Mouse (Mus musculus) C2C12 (cell line): ENCODE data around the gene Klf16. TPM values are rescaled to one million over a fixed set of nuclear protein-coding genes. Genes with fewer than 3 reads are reported as not detected.

Experiments
- H3K27me3 ChIP-seq: one replicate; pipeline ENCODE4 v1.6.1; 2011; ENCODE audit not compliant: control insufficient read depth, insufficient read depth, insufficient read length
- H3K36me3 ChIP-seq: one replicate; pipeline ENCODE4 v1.6.1; 2011; ENCODE audit not compliant: control insufficient read depth, insufficient read depth
- H3K4me3 ChIP-seq: one replicate; pipeline ENCODE4 v1.5.1; 2011; ENCODE audit warnings: mild to moderate bottlenecking, control low read depth; ENCODE audit not compliant: poor library complexity, insufficient read depth, severe bottlenecking
- H3K79me2 ChIP-seq: one replicate; pipeline ENCODE4 v1.6.1; 2011; ENCODE audit not compliant: control insufficient read depth, insufficient read depth
- H3K79me3 ChIP-seq: one replicate; pipeline ENCODE4 v1.6.1; 2011; ENCODE audit warnings: low read depth, control low read depth
- H3ac ChIP-seq: one replicate; pipeline ENCODE3; 2011; ENCODE audit warnings: low read depth; ENCODE audit not compliant: control insufficient read depth, insufficient read length
- CEBPB ChIP-seq: IDR thresholded peaks from one replicate; pipeline ENCODE4 v1.6.1; 2011; ENCODE audit warnings: low read depth, mild to moderate bottlenecking, control low read depth, moderate library complexity
- CTCF ChIP-seq: IDR thresholded peaks from one replicate; pipeline ENCODE4 v1.5.1; 2011; ENCODE audit not compliant: control insufficient read depth, insufficient read depth, insufficient read length
- FOSL1 ChIP-seq: IDR thresholded peaks from one replicate; pipeline ENCODE4 v1.8.0; 2011; ENCODE audit warnings: mild to moderate bottlenecking, low read length; ENCODE audit not compliant: poor library complexity, insufficient read depth, severe bottlenecking
- MAX ChIP-seq: IDR thresholded peaks from one replicate; pipeline ENCODE4 v1.6.1; 2011; ENCODE audit warnings: mild to moderate bottlenecking, control low read depth
- MYOD1 ChIP-seq: IDR thresholded peaks from one replicate; pipeline ENCODE4 v1.6.1; 2011; ENCODE audit warnings: low read depth; ENCODE audit not compliant: control insufficient read depth, insufficient read length
- MYOG ChIP-seq: IDR thresholded peaks from one replicate; pipeline ENCODE4 v1.6.1; 2011; ENCODE audit not compliant: control insufficient read depth, insufficient read length; ENCODE audit errors: extremely low read depth
- USF1 ChIP-seq: IDR thresholded peaks from one replicate; pipeline ENCODE4 v1.6.1; 2011; ENCODE audit warnings: low read depth, mild to moderate bottlenecking, control low read depth, moderate library complexity
- polyA plus RNA-seq: library from polyadenylated mRNA; unstranded; fragments of >200 nt; fragmentation: generic; extraction: Trizol; gene quantifications from one replicate; pipeline ENCODE4 v1.2.1, GENCODE M21; 2012; ENCODE audit warnings: missing spikeins

The Klf16 gene
- polyA plus RNA-seq, 1 experiment: 21.0 TPM

GRCm38 (mm10) chr10:80553575-80553974, 23.5 kb downstream of the Klf16 start:
- peaks cover 56% of the 10 kb centered on the region for H3K79me3 ChIP-seq
- TF ChIP-seq CEBPB: no peak
- no peak for TF ChIP-seq MYOD1
- no peak for TF ChIP-seq USF1
- TF ChIP-seq MAX: no peak
- TF ChIP-seq MYOG: no peak
- no peak for TF ChIP-seq CTCF
- TF ChIP-seq FOSL1: no peak
- no peak overlapping the region for H3ac ChIP-seq
- no peak overlapping the region for H3K4me3 ChIP-seq
- no peaks in the 10 kb centered on the region for H3K36me3 ChIP-seq
- H3K79me2 ChIP-seq: peaks cover 79% of the 10 kb centered on the region
- no peaks in the 10 kb centered on the region for H3K27me3 ChIP-seq

GRCm38 (mm10) chr10:80552364-80552763, 24.8 kb downstream of the Klf16 start:
- H3K36me3 ChIP-seq: peaks cover 7% of the 10 kb centered on the region
- H3K27me3 ChIP-seq: no peaks in the 10 kb centered on the region
- H3ac ChIP-seq: no peak overlapping the region
- peaks cover 67% of the 10 kb centered on the region for H3K79me2 ChIP-seq
- no peak overlapping the region for H3K4me3 ChIP-seq
- H3K79me3 ChIP-seq: peaks cover 45% of the 10 kb centered on the region
- no peak for TF ChIP-seq CTCF
- no peak for TF ChIP-seq FOSL1

- no peaks in the 10 kb centered on the region for H3K27me3 ChIP-seq
- H3K4me3 ChIP-seq: no peak overlapping the region
- no peak overlapping the region for H3ac ChIP-seq
- peaks cover 20% of the 10 kb centered on the region for H3K79me3 ChIP-seq
- TF ChIP-seq CEBPB (no peak), MYOD1 (no peak), USF1 (no peak), MAX (no peak), CTCF (no peak), FOSL1 (no peak), MYOG (no peak)
- peaks cover 36% of the 10 kb centered on the region for H3K79me2 ChIP-seq
- H3K36me3 ChIP-seq: peaks cover 23% of the 10 kb centered on the region
Measured at GRCm38 (mm10) chr10:80549279-80549678, 27.8 kb downstream of the Klf16 start.

- Histone ChIP-seq H3K36me3 (peaks cover 29% of the 10 kb centered on the region), H3K27me3 (no peaks in the 10 kb centered on the region), H3K79me2 (peaks cover 28% of the 10 kb centered on the region), H3ac (no peak overlapping the region), H3K79me3 (peaks cover 13% of the 10 kb centered on the region), H3K4me3 (no peak overlapping the region)
- peak; percentile 60 for TF ChIP-seq CTCF
- no peak for TF ChIP-seq CEBPB
Measured at GRCm38 (mm10) chr10:80548428-80549006, 28.6 kb downstream of the Klf16 start.

- TF ChIP-seq CTCF: no peak
- TF ChIP-seq MYOD1: no peak
- TF ChIP-seq FOSL1: no peak
- no peak for TF ChIP-seq MYOG
- TF ChIP-seq MAX: no peak
- TF ChIP-seq USF1: no peak
- TF ChIP-seq CEBPB: no peak
- peaks cover 39% of the 10 kb centered on the region for H3K36me3 ChIP-seq
- H3K79me3 ChIP-seq: peaks cover 8% of the 10 kb centered on the region
- H3ac ChIP-seq: no peak overlapping the region
- H3K79me2 ChIP-seq: peaks cover 19% of the 10 kb centered on the region
- no peak overlapping the region for H3K4me3 ChIP-seq
- H3K27me3 ChIP-seq: no peaks in the 10 kb centered on the region
Measured at GRCm38 (mm10) chr10:80547539-80547938, 29.6 kb downstream of the Klf16 start.

GRCm38 (mm10) chr10:80546945-80547344, 30.2 kb downstream of the Klf16 start:
- H3K36me3 ChIP-seq: peaks cover 43% of the 10 kb centered on the region
- peaks cover 5% of the 10 kb centered on the region for H3K79me3 ChIP-seq
- H3K79me2 ChIP-seq: peaks cover 13% of the 10 kb centered on the region
- no peak overlapping the region for H3K4me3 ChIP-seq
- TF ChIP-seq CTCF (no peak), MAX (no peak), MYOD1 (no peak), USF1 (no peak), CEBPB (no peak), FOSL1 (no peak), MYOG (no peak)
- no peaks in the 10 kb centered on the region for H3K27me3 ChIP-seq
- H3ac ChIP-seq: peak overlapping the region; percentile 2
